Mouse (Mus musculus) limb, embryonic 10.5 days (tissue): ENCODE data around the gene Gfer. TPM values are rescaled to one million over a fixed set of nuclear protein-coding genes. Genes with fewer than 3 reads are reported as not detected.
"Not testable (repeated sequence)": the region's sequence is repeated elsewhere in the genome, so short reads cannot be mapped to it uniquely, and the experiment has no call there.

ENCODE experiments used
- DNase-seq: peaks from one replicate; pipeline ENCODE4 v3.0.0-alpha.2; 2017; ENCODE audit warnings: low spot score
- H3K27ac ChIP-seq: fragments of 300-500 bp; sonication (generic); 2 replicates; pipeline ENCODE4 v1.5.1; 2016; ENCODE audit warnings: mild to moderate bottlenecking
- H3K27me3 ChIP-seq: fragments of 300-500 bp; sonication (generic); 2 replicates; pipeline ENCODE4 v1.6.1; 2016; ENCODE audit warnings: low read depth, mild to moderate bottlenecking; ENCODE audit not compliant: poor library complexity, severe bottlenecking
- H3K36me3 ChIP-seq: fragments of 300-500 bp; sonication (generic); 2 replicates; pipeline ENCODE4 v1.6.1; 2016; ENCODE audit warnings: mild to moderate bottlenecking, moderate library complexity
- H3K4me1 ChIP-seq: fragments of 300-500 bp; sonication (generic); 2 replicates; pipeline ENCODE4 v1.6.1; 2016
- H3K4me3 ChIP-seq: fragments of 300-500 bp; sonication (generic); 2 replicates; pipeline ENCODE4 v1.5.1; 2016; ENCODE audit warnings: mild to moderate bottlenecking, moderate library complexity
- H3K9me3 ChIP-seq: fragments of 300-500 bp; sonication (generic); replicated peaks from 2 replicates; pipeline ENCODE4 v1.6.1; 2016; ENCODE audit warnings: mild to moderate bottlenecking
- WGBS: fragments of 180-500 bp; shearing (Covaris S2); methylation state at CpG from one replicate; pipeline ENCODE4 v1.1.7; 2016; 5-methylcytosine and 5-hydroxymethylcytosine counted together
- polyA plus RNA-seq: library from polyadenylated mRNA; unstranded; fragments of >200 nt; fragmentation: Nextera tagmentation; extraction: Ambion mirVana; gene quantifications from 2 replicates; pipeline ENCODE4 v1.2.1, GENCODE M21; 2016

Gfer gene
- polyA plus RNA-seq, 1 experiment from 2014 or later, result 52.9 TPM

DNA sequence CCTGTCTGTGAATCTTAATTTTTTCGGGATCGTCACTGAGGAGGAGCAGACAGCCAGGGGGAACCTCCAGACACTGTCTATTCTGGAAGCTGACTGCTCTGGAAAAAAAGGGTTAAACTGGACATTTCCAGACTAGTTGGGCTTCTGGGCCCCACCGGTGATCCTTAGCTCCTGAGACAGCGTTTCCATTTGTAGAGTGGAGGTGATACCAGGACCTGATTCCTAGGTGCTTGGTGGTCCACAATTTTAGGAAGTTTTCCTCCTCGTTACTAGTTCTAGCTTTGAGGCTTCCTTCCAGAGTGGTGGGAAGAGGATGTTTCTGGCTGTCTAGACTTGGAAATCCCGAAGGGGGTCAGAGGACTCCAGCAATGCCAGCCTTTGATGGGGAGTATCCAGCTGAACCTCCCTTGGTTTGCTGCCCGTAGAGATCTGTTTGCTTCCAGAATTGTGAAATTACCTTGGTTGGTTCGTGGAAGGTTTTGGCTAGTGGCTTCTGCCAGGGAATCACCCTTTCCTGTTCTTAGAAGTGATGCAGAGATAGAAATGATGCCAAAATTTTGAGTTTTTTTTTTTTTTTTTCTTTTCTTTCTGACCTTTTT, 25.6 kb downstream of the Gfer start:
- peaks cover 16% of the 10 kb centered on the region for H3K36me3 ChIP-seq
- 15% methylated on average over 8 of the region's 8 CpGs for WGBS
- no peaks in the 10 kb centered on the region for H3K27me3 ChIP-seq
- peak overlapping the region; percentile 95 for H3K27ac ChIP-seq
- DNase-seq, result no peak
- H3K4me1 ChIP-seq, result peaks cover 58% of the 10 kb centered on the region
- peak overlapping the region; percentile 99 for H3K4me3 ChIP-seq
- H3K9me3 ChIP-seq, result no peaks in the 10 kb centered on the region

DNA sequence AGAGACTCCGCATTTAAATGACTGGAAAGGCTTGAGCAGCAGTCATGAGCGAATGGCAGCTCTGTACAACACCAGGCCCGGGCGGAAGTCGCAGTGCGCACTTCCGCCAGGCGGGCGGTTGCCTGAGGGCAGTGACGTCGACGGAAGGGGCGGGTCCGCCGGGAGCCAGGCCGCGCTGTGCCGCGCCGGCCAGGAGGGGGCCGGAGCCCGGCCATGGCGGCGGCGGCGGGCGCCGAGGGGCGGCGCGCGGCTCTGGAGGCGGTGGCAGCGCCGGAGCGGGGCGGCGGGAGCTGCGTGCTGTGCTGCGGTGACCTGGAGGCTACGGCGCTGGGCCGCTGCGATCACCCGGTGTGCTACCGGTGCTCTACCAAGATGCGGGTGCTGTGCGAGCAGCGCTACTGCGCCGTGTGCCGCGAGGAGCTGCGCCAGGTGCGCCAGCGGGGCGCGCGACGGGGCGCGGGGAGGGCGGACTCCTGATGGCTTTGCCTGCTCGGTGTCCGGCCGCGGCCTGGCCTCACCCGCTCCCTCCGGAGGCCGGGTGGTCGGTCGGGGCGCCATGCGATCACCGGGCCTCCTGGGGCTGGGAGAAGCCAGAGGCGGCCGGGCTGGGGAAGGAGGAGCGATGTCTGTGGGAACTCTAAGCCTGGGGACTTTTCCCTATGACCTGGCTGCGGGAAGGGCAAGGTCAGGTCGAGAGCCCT, 26.3 kb downstream of the Gfer start, which contains the start of gene Zfp598:
Zfp598 (plus strand) TSS at position 143 of the 701 bp plus-strand sequence.
- no peaks in the 10 kb centered on the region for H3K9me3 ChIP-seq
- peak; percentile 98 for DNase-seq
- no peaks in the 10 kb centered on the region for H3K27me3 ChIP-seq
- WGBS, result under 1% methylated on average over 80 of the region's 80 CpGs
- H3K27ac ChIP-seq, result peak within 1 kb of the TSS; percentile 95
- peaks cover 16% of the 10 kb centered on the region for H3K36me3 ChIP-seq
- H3K4me3 ChIP-seq, result peak within 1 kb of the TSS; percentile 99
- H3K4me1 ChIP-seq, result peaks cover 56% of the 10 kb centered on the region

DNA sequence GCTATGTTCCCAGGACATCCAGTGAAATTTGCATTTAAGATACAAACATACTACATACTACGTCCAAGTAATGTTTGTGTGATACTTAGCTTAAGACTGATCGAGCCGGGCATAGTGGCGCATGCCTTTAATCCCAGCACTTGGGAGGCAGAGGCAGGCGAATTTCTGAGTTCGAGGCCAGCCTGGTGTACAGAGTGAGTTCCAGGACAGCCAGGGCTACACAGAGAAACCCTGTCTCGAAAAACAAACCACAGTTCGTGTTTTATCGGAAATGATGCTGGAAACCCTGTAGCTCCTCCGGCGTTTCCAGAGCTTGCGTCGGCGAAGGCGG, 26.8 kb downstream of the Gfer start:
- WGBS, result 10% methylated on average over 15 of the region's 15 CpGs
- not testable (repeated sequence) for H3K27me3 ChIP-seq, DNase-seq, H3K9me3 ChIP-seq
- H3K36me3 ChIP-seq, result peaks cover 13% of the 10 kb centered on the region
- H3K4me1 ChIP-seq, result peaks cover 51% of the 10 kb centered on the region
- H3K27ac ChIP-seq, result peak overlapping the region; percentile 95
- peak overlapping the region; percentile 99 for H3K4me3 ChIP-seq

DNA sequence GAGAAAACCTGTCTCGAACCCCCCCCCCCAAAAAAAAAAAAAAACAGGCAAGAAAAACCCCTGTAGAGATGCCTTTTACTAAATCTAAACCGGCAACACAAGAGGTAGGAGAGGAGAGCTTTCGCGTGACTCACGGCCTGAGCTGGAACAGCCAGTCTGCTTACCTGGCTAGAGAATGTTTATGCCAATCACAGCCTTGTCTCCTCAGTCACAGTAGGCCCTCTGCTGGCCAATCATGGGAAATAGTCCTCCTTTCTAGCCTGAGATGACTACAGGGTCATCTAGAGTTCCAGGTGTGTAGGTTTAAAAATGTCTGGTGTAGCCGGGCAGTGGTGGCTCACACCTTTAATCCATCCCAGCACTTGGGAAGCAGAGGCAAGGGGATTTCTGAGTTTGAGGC, 28.5 kb downstream of the Gfer start:
- peak; percentile 55 for DNase-seq
- no peaks in the 10 kb centered on the region for H3K9me3 ChIP-seq
- no peak overlapping the region for H3K4me3 ChIP-seq
- WGBS, result 24% methylated on average over 6 of the region's 6 CpGs
- H3K4me1 ChIP-seq, result peaks cover 39% of the 10 kb centered on the region
- no peak overlapping the region for H3K27ac ChIP-seq
- H3K36me3 ChIP-seq, result no peaks in the 10 kb centered on the region
- no peaks in the 10 kb centered on the region for H3K27me3 ChIP-seq

DNA sequence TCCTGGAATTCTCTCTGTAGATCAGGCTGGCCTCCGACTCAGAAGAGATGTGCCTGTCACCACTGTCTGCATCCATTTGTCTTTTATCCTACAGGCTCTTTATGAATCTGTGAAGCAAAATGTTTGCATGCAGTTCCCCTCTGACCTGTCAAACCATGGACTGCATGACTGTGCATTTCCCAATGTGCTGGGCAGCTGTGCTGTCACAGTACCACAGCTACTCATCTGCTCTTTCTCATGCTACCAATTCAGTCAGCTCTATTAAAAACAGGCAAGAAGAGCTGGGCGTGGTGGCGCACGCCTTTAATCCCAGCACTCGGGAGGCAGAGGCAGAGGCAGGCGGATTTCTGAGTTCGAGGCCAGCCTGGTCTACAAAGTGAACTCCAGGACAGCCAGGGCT, 28.9 kb downstream of the Gfer start:
- not testable (repeated sequence) for H3K36me3 ChIP-seq, H3K27me3 ChIP-seq, H3K9me3 ChIP-seq, H3K4me3 ChIP-seq, DNase-seq, H3K27ac ChIP-seq
- peaks cover 35% of the 10 kb centered on the region for H3K4me1 ChIP-seq
- 69% methylated on average over 7 of the region's 7 CpGs for WGBS

DNA sequence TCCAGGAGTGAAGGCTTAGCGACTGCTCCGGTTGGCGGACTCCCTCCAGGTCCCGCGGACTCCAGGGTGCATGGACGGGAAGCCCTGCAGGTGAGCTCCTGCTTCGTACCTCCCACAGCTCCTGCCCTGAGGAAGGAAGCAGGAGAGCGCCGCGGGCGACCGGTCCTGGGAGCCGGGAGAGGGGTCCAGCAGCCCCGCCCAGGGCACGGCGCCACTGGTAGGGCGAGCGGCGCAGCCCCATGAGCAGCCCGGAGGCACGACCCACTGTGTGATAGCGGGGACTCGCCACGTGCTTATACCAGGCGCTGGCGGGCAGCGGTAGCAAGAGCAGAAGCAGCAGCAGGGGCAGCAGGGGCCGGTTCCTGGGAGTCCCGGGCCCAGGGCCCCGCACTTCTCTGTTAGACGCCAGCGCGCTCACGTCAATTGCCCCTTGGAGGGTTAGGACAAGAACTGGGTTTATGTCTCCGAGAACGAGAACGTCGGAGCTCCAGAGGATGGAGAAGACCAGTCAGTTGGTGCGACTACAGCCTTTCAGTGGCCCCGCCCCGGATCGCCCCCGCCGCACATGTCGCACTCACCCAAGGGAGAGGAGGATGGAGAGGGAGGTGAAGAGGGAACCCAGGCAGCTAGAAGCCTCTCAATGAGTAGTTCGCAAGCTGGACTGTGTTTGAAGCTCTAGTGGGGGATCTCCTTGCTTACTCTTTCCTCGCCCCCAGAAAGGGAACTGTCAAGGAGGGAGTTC, 37.8 kb downstream of the Gfer start, which contains the start of gene Npw:
Npw (minus strand) TSS at position 441 of the 742 bp plus-strand sequence.
- Histone ChIP-seq H3K27ac (peak within 1 kb of the TSS; percentile 42; the same call in 1 of the 2 replicates), H3K4me3 (peak within 1 kb of the TSS; percentile 57), H3K36me3 (no peaks in the 10 kb centered on the region), H3K4me1 (peaks cover 24% of the 10 kb centered on the region), H3K27me3 (peaks cover 54% of the 10 kb centered on the region), H3K9me3 (no peaks in the 10 kb centered on the region)
- DNase-seq, result peak; percentile 65
- WGBS, result 2% methylated on average over 47 of the region's 47 CpGs

DNA sequence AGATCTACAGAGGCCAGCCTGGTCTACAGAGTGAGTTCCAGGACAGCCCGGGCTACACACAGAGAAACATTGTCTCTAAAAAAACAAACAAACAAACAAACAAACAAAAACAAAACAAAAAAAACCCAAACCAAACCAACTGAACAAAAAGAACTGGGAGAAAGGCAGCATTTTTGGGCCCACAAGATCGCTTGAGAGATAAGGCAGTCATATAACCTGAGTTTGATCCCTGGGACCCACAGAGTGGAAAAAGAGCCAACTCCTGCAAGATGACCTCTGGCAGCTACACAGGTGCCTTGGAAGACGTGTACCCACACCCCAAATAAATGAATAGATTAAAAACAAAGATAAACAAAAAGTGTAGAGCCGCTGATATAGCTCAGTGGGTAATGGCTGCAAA, 41.0 kb downstream of the Gfer start:
- Histone ChIP-seq H3K27ac (no peak overlapping the region), H3K4me3 (no peak overlapping the region), H3K4me1 (peaks cover 32% of the 10 kb centered on the region), H3K27me3 (peaks cover 59% of the 10 kb centered on the region), H3K36me3 (no peaks in the 10 kb centered on the region), H3K9me3 (no peaks in the 10 kb centered on the region)
- 79% methylated on average over 4 of the region's 4 CpGs for WGBS
- no peak for DNase-seq

DNA sequence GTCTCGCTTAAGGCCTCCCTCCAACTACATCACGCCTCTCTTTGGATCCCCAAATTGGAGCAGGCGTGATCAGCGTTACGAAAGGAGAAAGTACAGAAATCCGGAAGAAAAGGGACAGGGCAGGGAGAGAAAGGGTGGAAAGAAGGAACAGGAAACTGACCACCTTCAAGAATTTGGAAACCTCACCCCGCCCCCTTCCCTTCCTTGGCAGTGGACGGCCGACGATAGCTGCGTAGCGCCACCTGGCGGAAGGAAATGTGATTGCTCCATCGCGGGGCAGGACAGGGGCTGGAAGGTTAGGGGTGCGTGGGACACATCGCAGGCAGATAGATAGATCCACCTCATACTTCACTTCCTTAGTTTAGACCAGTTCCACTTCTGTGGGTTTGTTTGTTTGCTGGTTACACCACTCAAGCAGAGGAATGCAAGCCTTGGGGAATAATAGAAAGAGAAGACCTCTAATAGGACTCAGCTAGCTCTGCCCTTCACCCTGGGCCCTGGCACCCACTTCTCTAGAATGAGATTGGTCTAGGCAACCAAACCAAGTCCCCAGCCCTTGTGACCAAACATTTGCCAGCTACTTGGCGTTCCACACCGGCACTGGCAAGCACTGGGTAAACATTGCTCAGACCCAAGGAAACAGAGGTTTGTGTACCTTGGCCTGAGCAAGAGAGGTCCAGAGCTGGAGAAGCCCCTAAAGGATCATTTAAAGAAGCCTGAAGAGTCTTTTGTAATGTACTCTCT, 41.8 kb downstream of the Gfer start:
- Histone ChIP-seq H3K27me3 (peaks cover 51% of the 10 kb centered on the region), H3K4me1 (peaks cover 40% of the 10 kb centered on the region), H3K36me3 (no peaks in the 10 kb centered on the region), H3K27ac (peak overlapping the region; percentile 81), H3K9me3 (no peaks in the 10 kb centered on the region), H3K4me3 (peak overlapping the region; percentile 48)
- WGBS, result 5% methylated on average over 19 of the region's 19 CpGs
- DNase-seq, result peak; percentile 95

DNA sequence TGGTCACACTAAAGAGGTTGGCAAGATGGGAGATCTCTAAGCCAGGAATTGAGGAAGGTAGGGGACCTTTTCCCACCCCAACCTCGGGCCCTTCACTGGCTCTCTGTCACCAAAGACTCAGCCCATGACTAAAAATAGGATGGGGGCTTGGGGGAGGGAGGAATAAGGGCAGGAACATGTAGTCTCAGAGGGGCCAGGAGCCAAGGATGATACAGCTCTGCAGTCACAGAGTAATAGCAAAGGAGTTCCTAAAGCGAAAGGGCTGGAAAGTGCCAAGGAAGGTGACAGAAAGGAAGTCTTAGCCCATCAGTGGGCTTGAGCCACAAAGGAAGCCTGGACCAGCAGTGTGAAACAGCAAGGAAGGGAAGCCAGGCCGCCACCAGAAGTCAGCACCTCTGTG, 44.1 kb downstream of the Gfer start:
- Histone ChIP-seq H3K4me3 (no peak overlapping the region), H3K4me1 (peaks cover 42% of the 10 kb centered on the region), H3K36me3 (peaks cover 7% of the 10 kb centered on the region; the same call in 1 of the 2 replicates), H3K27ac (no peak overlapping the region), H3K9me3 (no peaks in the 10 kb centered on the region), H3K27me3 (peaks cover 42% of the 10 kb centered on the region)
- 77% methylated on average over 3 of the region's 3 CpGs for WGBS
- no peak for DNase-seq

DNA sequence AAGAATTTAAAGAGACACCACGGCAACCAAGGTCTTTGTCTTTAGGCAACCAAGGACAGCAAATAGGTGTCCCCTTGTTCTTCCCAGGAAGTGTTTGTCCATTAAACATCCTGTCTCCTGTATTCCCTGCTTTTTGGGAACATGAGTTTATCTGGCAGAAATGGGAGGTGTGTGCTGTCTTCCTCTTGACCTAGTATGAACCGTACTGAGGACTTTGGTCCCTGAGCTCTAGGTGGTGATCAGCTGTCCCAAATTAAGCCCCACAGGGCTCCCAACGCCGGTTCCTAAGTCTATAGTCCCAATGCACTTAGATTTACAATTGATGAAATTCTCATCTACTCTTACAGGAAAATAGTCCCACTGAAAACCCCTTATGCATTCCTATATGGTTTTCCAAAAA, 45.2 kb downstream of the Gfer start:
- Histone ChIP-seq H3K4me1 (peaks cover 46% of the 10 kb centered on the region), H3K9me3 (no peaks in the 10 kb centered on the region), H3K36me3 (peaks cover 14% of the 10 kb centered on the region; the same call in 1 of the 2 replicates), H3K27me3 (peaks cover 32% of the 10 kb centered on the region), H3K4me3 (peak overlapping the region; percentile 90), H3K27ac (peak overlapping the region; percentile 90)
- WGBS, result 82% methylated on average over 4 of the region's 4 CpGs
- no peak for DNase-seq

DNA sequence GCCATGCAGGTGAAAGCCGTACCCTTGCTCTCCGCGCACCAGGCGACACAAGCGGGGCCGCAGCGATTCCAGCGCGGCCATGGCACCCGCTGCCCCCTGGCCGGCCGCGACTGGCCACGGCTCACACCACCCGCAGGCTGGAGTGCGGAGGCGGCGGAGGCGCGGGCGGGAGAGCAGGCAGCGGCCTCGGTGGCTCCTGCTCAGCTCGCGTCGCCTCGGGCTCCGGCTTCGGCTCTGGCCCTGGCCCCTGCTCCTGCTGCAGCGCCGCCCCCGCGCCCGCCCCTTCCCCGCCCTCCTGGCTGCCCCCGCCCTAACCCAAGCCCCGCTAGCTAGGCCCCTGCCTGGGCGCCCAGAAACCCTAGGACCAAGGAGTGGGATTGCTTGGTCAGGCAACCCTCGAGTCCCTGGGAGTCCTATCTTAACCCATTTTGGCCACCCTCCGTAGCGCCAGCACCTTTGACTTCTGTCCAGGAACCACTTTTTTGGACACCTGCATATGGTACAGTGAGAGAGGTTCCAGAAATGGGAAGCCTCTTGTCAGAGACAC, 45.8 kb downstream of the Gfer start, which contains the start of gene Slc9a3r2:
Slc9a3r2 (minus strand) TSS at position 258 of the 547 bp plus-strand sequence.
- Histone ChIP-seq H3K9me3 (no peaks in the 10 kb centered on the region), H3K4me3 (peak within 1 kb of the TSS; percentile 90), H3K27me3 (peaks cover 32% of the 10 kb centered on the region), H3K4me1 (peaks cover 52% of the 10 kb centered on the region), H3K27ac (peak within 1 kb of the TSS; percentile 90), H3K36me3 (peaks cover 18% of the 10 kb centered on the region; the same call in 1 of the 2 replicates)
- DNase-seq, result peak; percentile 87
- under 1% methylated on average over 39 of the region's 41 CpGs for whole genome bisulfite sequencing

DNA sequence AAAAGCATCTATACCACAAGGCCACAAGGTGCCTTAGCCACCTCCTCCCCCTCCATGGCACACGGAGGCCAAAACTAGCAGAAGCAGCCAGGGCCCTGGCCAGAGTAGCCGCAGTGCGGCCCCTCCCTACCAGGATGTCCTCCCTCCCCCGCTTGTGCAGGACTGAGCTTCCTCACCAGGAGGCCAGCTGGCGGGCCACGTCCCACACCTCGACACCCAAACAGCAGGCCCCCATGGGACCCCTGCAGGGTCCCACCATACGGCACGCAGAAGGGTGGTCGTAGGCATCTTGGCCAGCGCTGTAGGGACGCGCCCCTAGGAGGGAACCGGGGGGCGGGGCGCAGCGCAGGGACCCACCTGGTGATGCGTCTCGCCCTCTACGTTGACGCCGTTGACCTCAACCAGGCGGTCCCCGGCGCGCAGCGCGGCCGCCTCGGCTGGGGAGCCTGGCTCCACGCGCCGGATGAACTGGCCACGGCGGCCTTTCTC, 46.3 kb downstream of the Gfer start:
- Histone ChIP-seq H3K4me3 (peak overlapping the region; percentile 90), H3K36me3 (peaks cover 21% of the 10 kb centered on the region; the same call in 1 of the 2 replicates), H3K4me1 (peaks cover 57% of the 10 kb centered on the region), H3K9me3 (no peaks in the 10 kb centered on the region), H3K27ac (peak overlapping the region; percentile 90), H3K27me3 (peaks cover 32% of the 10 kb centered on the region)
- DNase-seq, result no peak
- WGBS, result 2% methylated on average over 35 of the region's 35 CpGs
